Mouse (Mus musculus): Measurements from ENCODE around the gene Aimp2. TPM values are rescaled to one million over a fixed set of nuclear protein-coding genes. Genes with fewer than 3 reads are reported as not detected.
A peak's percentile ranks its signal among the peaks of the same experiment; 100 is the strongest.

Gene Aimp2
- total RNA-seq (2012; rRNA removed) (113 and 134 TPM in 2 replicates), polyA plus RNA-seq (2012; ENCODE audit: insufficient read depth in 1 of 2, insufficient read length in 2 of 2, low read depth in 1 of 2, low replicate concordance in 2 of 2, missing spikeins in 1 of 2) (100 to 1,000 TPM in 1 of 2 experiments, not detected in 1; 142 TPM)

- H3K4me3 ChIP-seq (ENCODE audit: control insufficient read depth in 1 of 2, insufficient read depth in 1 of 2, low read depth in 2 of 2, low read length in 2 of 2), result peak within 1 kb of the TSS; percentile 85 to 87
- peak; percentile 99 for DNase-seq (ENCODE audit: low read depth, low spot score)
- no peaks in the 10 kb centered on the region for H3K9me3 ChIP-seq (replicated peaks; ENCODE audit: insufficient read depth, low read length)
- H3K27me3 ChIP-seq (ENCODE audit: control insufficient read depth in 1 of 2, insufficient read depth in 2 of 2, low read length in 2 of 2), result no peaks in the 10 kb centered on the region
- H3K4me1 ChIP-seq (ENCODE audit: control insufficient read depth in 1 of 2, insufficient read depth in 2 of 2, low read length in 2 of 2), result peaks cover 0 to 15% of the 10 kb centered on the region in 2 experiments; a peak in 2 of 4 replicates
- peaks cover 2 to 13% of the 10 kb centered on the region in 2 experiments for H3K36me3 ChIP-seq (ENCODE audit: control insufficient read depth in 1 of 2, insufficient read depth in 2 of 2, low read length in 2 of 2)
- peak within 1 kb of the TSS; percentile 95 for H3K9ac ChIP-seq (ENCODE audit: control insufficient read depth, low read depth, low read length, poor library complexity, severe bottlenecking)
- H3K79me2 ChIP-seq (ENCODE audit: control insufficient read depth, insufficient read depth, low read length, poor library complexity), result peaks cover 36% of the 10 kb centered on the region
- H3K27ac ChIP-seq (ENCODE audit: control insufficient read depth, low read depth, low read length), result peak within 1 kb of the TSS; percentile 82
- TF ChIP-seq EP300 (IDR thresholded peaks at IDR 0.05; ENCODE audit: low read depth in 1 of 2, low read length in 2 of 2) (no peak), SMC3 (IDR thresholded peaks at IDR 0.05; ENCODE audit: low read depth, low read length) (no peak), MAFK (IDR thresholded peaks at IDR 0.05; ENCODE audit: borderline replicate concordance, low read depth, low read length) (no peak), GATA1 (IDR thresholded peaks at IDR 0.05; ENCODE audit: low read depth, low read length) (no peak), ETS1 (IDR thresholded peaks at IDR 0.05; ENCODE audit: low read depth, low read length) (0 out of 2 replicates have a peak, but pooled peaks have one; percentile 9), SIN3A (IDR thresholded peaks at IDR 0.05; ENCODE audit: low read length) (peak; percentile 96), UBTF (IDR thresholded peaks at IDR 0.05; ENCODE audit: borderline replicate concordance, insufficient read depth, low read depth, low read length) (no peak), ZNF384 (IDR thresholded peaks at IDR 0.05; ENCODE audit: low read depth, low read length) (no peak), NELFE (IDR thresholded peaks at IDR 0.05; ENCODE audit: low read depth, low read length) (peak; percentile 94), POLR2AphosphoS5 (IDR thresholded peaks at IDR 0.05; ENCODE audit: borderline replicate concordance, low read depth, low read length) (no peak), BHLHE40 (IDR thresholded peaks at IDR 0.05; ENCODE audit: borderline replicate concordance, low read depth, low read length) (no peak), MEF2A (IDR thresholded peaks at IDR 0.05; ENCODE audit: extremely low read depth, insufficient replicate concordance, low read depth, low read length, poor library complexity, severe bottlenecking) (no peak), GABPA (IDR thresholded peaks at IDR 0.05; ENCODE audit: low read depth, low read length) (no peak), MYC (IDR thresholded peaks at IDR 0.05; ENCODE audit: low read depth, low read length) (peak; percentile 98), ELF1 (IDR thresholded peaks at IDR 0.05; ENCODE audit: low read depth, low read length) (peak; percentile 85), RCOR1 (IDR thresholded peaks at IDR 0.05; ENCODE audit: low read depth, low read length) (no peak), HCFC1 (IDR thresholded peaks at IDR 0.05; ENCODE audit: low read depth, low read length) (peak; percentile 90), TAL1 (IDR thresholded peaks at IDR 0.05; ENCODE audit: low read length) (no peak), CTCF (IDR thresholded peaks at IDR 0.05 in 2 of 3, conservative IDR thresholded peaks at IDR 0.05 in 1 of 3; ENCODE audit: control insufficient read depth in 1 of 3, insufficient read depth in 1 of 3, low read depth in 2 of 3, low read length in 3 of 3, poor library complexity in 1 of 3, severe bottlenecking in 1 of 3) (0 out of 6 replicates have a peak, but pooled peaks of 1 of the 3 experiments have one; percentile 0), MAZ (IDR thresholded peaks at IDR 0.05; ENCODE audit: low read depth, low read length) (no peak), MAX (IDR thresholded peaks at IDR 0.05; ENCODE audit: low read length) (peak; percentile 97), NRF1 (IDR thresholded peaks at IDR 0.05; ENCODE audit: insufficient read depth, low read depth, low read length, poor library complexity, severe bottlenecking) (peak; percentile 80), ZC3H11A (IDR thresholded peaks at IDR 0.05; ENCODE audit: low read depth, low read length) (no peak), POLR2A (IDR thresholded peaks at IDR 0.05; ENCODE audit: control insufficient read depth in 1 of 2, insufficient read depth in 1 of 2, low read depth in 1 of 2, low read length in 2 of 2, poor library complexity in 1 of 2) (peak; percentile 76 to 96), KAT2A (conservative IDR thresholded peaks at IDR 0.05; ENCODE audit: low read depth, low read length) (peak; percentile 82), RAD21 (IDR thresholded peaks at IDR 0.05; ENCODE audit: low read depth, low read length) (no peak), USF2 (IDR thresholded peaks at IDR 0.05; ENCODE audit: borderline replicate concordance in 1 of 2, insufficient read depth in 1 of 2, low read depth in 1 of 2, low read length in 2 of 2) (no peak), E2F4 (IDR thresholded peaks at IDR 0.05; ENCODE audit: borderline replicate concordance, low read depth, low read length) (peak; percentile 85), TBP (IDR thresholded peaks at IDR 0.05; ENCODE audit: low read depth, low read length) (peak; percentile 83), POLR2AphosphoS2 (IDR thresholded peaks at IDR 0.05; ENCODE audit: low read length) (peak; percentile 83), CHD2 (IDR thresholded peaks at IDR 0.05; ENCODE audit: low read length) (peak; percentile 84), CHD1 (IDR thresholded peaks at IDR 0.05; ENCODE audit: low read depth, low read length) (no peak), MXI1 (IDR thresholded peaks at IDR 0.05; ENCODE audit: low read depth, low read length) (peak; percentile 99), USF1 (IDR thresholded peaks at IDR 0.05; ENCODE audit: low read depth, low read length) (peak; percentile 69)
Measured at GRCm38 (mm10) chr5:143909417-143910400, at the start of gene Aimp2, which contains the start of gene Pms2. Aimp2 (minus strand) TSS chr5:143909847. Pms2 (plus strand) TSS chr5:143909964.
